Mouse (Mus musculus): ENCODE measurements around the gene Kti12. TPM values are rescaled to one million over a fixed set of nuclear protein-coding genes. Genes with fewer than 3 reads are reported as not detected.

Gene Kti12
- polyA plus RNA-seq, 1 experiment from 2014 or later: 29.0 TPM

GRCm38 (mm10) chr4:108845824-108846569 is 1.6 kb upstream of the Kti12 start:
- WGBS (ENCODE audit: insufficient replicate concordance): 69% methylated on average over 5 of the region's 5 CpGs
- no peak overlapping the region for H3K4me2 ChIP-seq (ENCODE audit: low read depth, low read length)
- H3K9me3 ChIP-seq (replicated peaks; ENCODE audit: control insufficient read depth, low read length): no peaks in the 10 kb centered on the region
- no peak overlapping the region for H3K4me3 ChIP-seq (ENCODE audit: low read depth, low read length)
- ATAC-seq (ENCODE audit: low read depth): no peak
- no peaks in the 10 kb centered on the region for H3K36me3 ChIP-seq (ENCODE audit: control insufficient read depth, insufficient read depth)
- H3K4me1 ChIP-seq (ENCODE audit: control insufficient read depth, low read depth, low read length): peaks cover 11% of the 10 kb centered on the region
- H3K27me3 ChIP-seq (ENCODE audit: control insufficient read depth, insufficient read depth, low read depth, low read length): no peaks in the 10 kb centered on the region
- H3K9ac ChIP-seq (ENCODE audit: low read depth, low read length): no peak overlapping the region
- H3K27ac ChIP-seq (ENCODE audit: low read length): no peak overlapping the region

GRCm38 (mm10) chr4:108848505-108848848 is 892 bp downstream of the Kti12 start, which contains the start of gene A730015C16Rik:
Gene A730015C16Rik (minus strand): TSS chr4:108848619.
- Histone ChIP-seq H3K27me3 (ENCODE audit: control insufficient read depth, insufficient read depth, low read depth, low read length) (no peaks in the 10 kb centered on the region), H3K4me3 (ENCODE audit: low read depth, low read length) (peak within 1 kb of the TSS; percentile 97), H3K36me3 (ENCODE audit: control insufficient read depth, insufficient read depth) (no peaks in the 10 kb centered on the region), H3K27ac (ENCODE audit: low read length) (peak within 1 kb of the TSS; percentile 83), H3K9me3 (replicated peaks; ENCODE audit: control insufficient read depth, low read length) (no peaks in the 10 kb centered on the region), H3K4me2 (ENCODE audit: low read depth, low read length) (peak within 1 kb of the TSS; percentile 94), H3K4me1 (ENCODE audit: control insufficient read depth, low read depth, low read length) (peaks cover 9% of the 10 kb centered on the region), H3K9ac (ENCODE audit: low read depth, low read length) (peak within 1 kb of the TSS; percentile 81)
- ATAC-seq (ENCODE audit: low read depth): peak; percentile 31
- 4% methylated on average over 20 of the region's 20 CpGs for WGBS (ENCODE audit: insufficient replicate concordance)

- Histone ChIP-seq H3K27ac (ENCODE audit: low read length) (peak overlapping the region; percentile 38; the same call in 1 of the 2 replicates), H3K36me3 (ENCODE audit: control insufficient read depth, insufficient read depth) (no peaks in the 10 kb centered on the region), H3K9me3 (replicated peaks; ENCODE audit: control insufficient read depth, low read length) (no peaks in the 10 kb centered on the region), H3K27me3 (ENCODE audit: control insufficient read depth, insufficient read depth, low read depth, low read length) (no peaks in the 10 kb centered on the region), H3K4me3 (ENCODE audit: low read depth, low read length) (no peak overlapping the region), H3K4me1 (ENCODE audit: control insufficient read depth, low read depth, low read length) (peaks cover 7% of the 10 kb centered on the region), H3K4me2 (ENCODE audit: low read depth, low read length) (peak overlapping the region; percentile 46), H3K9ac (ENCODE audit: low read depth, low read length) (peak overlapping the region; percentile 8; the same call in 1 of the 2 replicates)
- ATAC-seq (ENCODE audit: low read depth): peak; percentile 89
- 35% methylated on average over 7 of the region's 7 CpGs for WGBS (ENCODE audit: insufficient replicate concordance)
Measured at GRCm38 (mm10) chr4:108866806-108867205, 19.2 kb downstream of the Kti12 start.

GRCm38 (mm10) chr4:108869730-108870374 is 22.3 kb downstream of the Kti12 start:
- H3K4me1 ChIP-seq (ENCODE audit: control insufficient read depth, low read depth, low read length): peaks cover 7% of the 10 kb centered on the region
- WGBS (ENCODE audit: insufficient replicate concordance): 30% methylated on average over 10 of the region's 10 CpGs
- H3K27ac ChIP-seq (ENCODE audit: low read length): no peak overlapping the region
- H3K9me3 ChIP-seq (replicated peaks; ENCODE audit: control insufficient read depth, low read length): no peaks in the 10 kb centered on the region
- H3K4me3 ChIP-seq (ENCODE audit: low read depth, low read length): no peak overlapping the region
- no peak overlapping the region for H3K4me2 ChIP-seq (ENCODE audit: low read depth, low read length)
- H3K36me3 ChIP-seq (ENCODE audit: control insufficient read depth, insufficient read depth): no peaks in the 10 kb centered on the region
- no peaks in the 10 kb centered on the region for H3K27me3 ChIP-seq (ENCODE audit: control insufficient read depth, insufficient read depth, low read depth, low read length)
- peak; percentile 64; the same call in 1 of the 2 replicates for ATAC-seq (ENCODE audit: low read depth)
- no peak overlapping the region for H3K9ac ChIP-seq (ENCODE audit: low read depth, low read length)

GRCm38 (mm10) chr4:108873746-108874145 is 26.2 kb downstream of the Kti12 start:
- Histone ChIP-seq H3K36me3 (ENCODE audit: control insufficient read depth, insufficient read depth) (no peaks in the 10 kb centered on the region), H3K4me1 (ENCODE audit: control insufficient read depth, low read depth, low read length) (peaks cover 2% of the 10 kb centered on the region), H3K27me3 (ENCODE audit: control insufficient read depth, insufficient read depth, low read depth, low read length) (peaks cover 2% of the 10 kb centered on the region; the same call in 1 of the 2 replicates), H3K27ac (ENCODE audit: low read length) (no peak overlapping the region), H3K9me3 (replicated peaks; ENCODE audit: control insufficient read depth, low read length) (no peaks in the 10 kb centered on the region), H3K9ac (ENCODE audit: low read depth, low read length) (no peak overlapping the region), H3K4me2 (ENCODE audit: low read depth, low read length) (no peak overlapping the region), H3K4me3 (ENCODE audit: low read depth, low read length) (no peak overlapping the region)
- 68% methylated on average over 5 of the region's 5 CpGs for WGBS (ENCODE audit: insufficient replicate concordance)
- ATAC-seq (ENCODE audit: low read depth): no peak

- Histone ChIP-seq H3K9ac (ENCODE audit: low read depth, low read length) (no peak overlapping the region), H3K27me3 (ENCODE audit: control insufficient read depth, insufficient read depth, low read depth, low read length) (peaks cover 17% of the 10 kb centered on the region; the same call in 1 of the 2 replicates), H3K9me3 (replicated peaks; ENCODE audit: control insufficient read depth, low read length) (no peaks in the 10 kb centered on the region), H3K4me1 (ENCODE audit: control insufficient read depth, low read depth, low read length) (peaks cover 11% of the 10 kb centered on the region), H3K36me3 (ENCODE audit: control insufficient read depth, insufficient read depth) (no peaks in the 10 kb centered on the region), H3K4me2 (ENCODE audit: low read depth, low read length) (no peak overlapping the region), H3K27ac (ENCODE audit: low read length) (no peak overlapping the region), H3K4me3 (ENCODE audit: low read depth, low read length) (no peak overlapping the region)
- 70% methylated on average over 6 of the region's 6 CpGs for WGBS (ENCODE audit: insufficient replicate concordance)
- no peak for ATAC-seq (ENCODE audit: low read depth)
Measured at GRCm38 (mm10) chr4:108877901-108878300, 30.3 kb downstream of the Kti12 start.

- Histone ChIP-seq H3K4me2 (ENCODE audit: low read depth, low read length) (peak within 1 kb of the TSS; percentile 82), H3K27me3 (ENCODE audit: control insufficient read depth, insufficient read depth, low read depth, low read length) (peaks cover 17% of the 10 kb centered on the region; the same call in 1 of the 2 replicates), H3K9ac (ENCODE audit: low read depth, low read length) (peak within 1 kb of the TSS; percentile 50), H3K4me1 (ENCODE audit: control insufficient read depth, low read depth, low read length) (peaks cover 11% of the 10 kb centered on the region), H3K9me3 (replicated peaks; ENCODE audit: control insufficient read depth, low read length) (no peaks in the 10 kb centered on the region), H3K4me3 (ENCODE audit: low read depth, low read length) (peak within 1 kb of the TSS; percentile 59), H3K36me3 (ENCODE audit: control insufficient read depth, insufficient read depth) (no peaks in the 10 kb centered on the region), H3K27ac (ENCODE audit: low read length) (no peak within 1 kb of the TSS)
- peak; percentile 93 for ATAC-seq (ENCODE audit: low read depth)
- WGBS (ENCODE audit: insufficient replicate concordance): 1% methylated on average over 46 of the region's 46 CpGs
Measured at GRCm38 (mm10) chr4:108878963-108879822, 31.6 kb downstream of the Kti12 start, which contains the start of gene Rab3b. Gene Rab3b (plus strand): TSS chr4:108879063.

- Histone ChIP-seq H3K4me1 (ENCODE audit: control insufficient read depth, low read depth, low read length) (peaks cover 9% of the 10 kb centered on the region), H3K27ac (ENCODE audit: low read length) (no peak overlapping the region), H3K9me3 (replicated peaks; ENCODE audit: control insufficient read depth, low read length) (no peaks in the 10 kb centered on the region), H3K36me3 (ENCODE audit: control insufficient read depth, insufficient read depth) (no peaks in the 10 kb centered on the region), H3K4me3 (ENCODE audit: low read depth, low read length) (no peak overlapping the region), H3K9ac (ENCODE audit: low read depth, low read length) (no peak overlapping the region), H3K4me2 (ENCODE audit: low read depth, low read length) (no peak overlapping the region), H3K27me3 (ENCODE audit: control insufficient read depth, insufficient read depth, low read depth, low read length) (peaks cover 15% of the 10 kb centered on the region; the same call in 1 of the 2 replicates)
- no peak for ATAC-seq (ENCODE audit: low read depth)
- 58% methylated on average over 13 of the region's 13 CpGs for WGBS (ENCODE audit: insufficient replicate concordance)
Measured at GRCm38 (mm10) chr4:108883815-108884214, 36.2 kb downstream of the Kti12 start.
